Mouse (Mus musculus) common myeloid progenitor, adult 5-6 weeks (primary cell): ENCODE data around the gene Nf2. TPM values are rescaled to one million over a fixed set of nuclear protein-coding genes. Genes with fewer than 3 reads are reported as not detected.

Experiments
- ATAC-seq: replicated peaks from 2 replicates; pipeline ENCODE4 v1.8.0; 2016; ENCODE audit warnings: low read depth, mild to moderate bottlenecking, moderate TSS enrichment, inconsistent platforms; ENCODE audit not compliant: poor library complexity, severe bottlenecking
- total RNA-seq: library from RNA; stranded (forward); fragments of 200-1000, 187-1606 nt; gene quantifications from 2 replicates; pipeline ENCODE4 v1.2.3, GENCODE M21; 2017

Nf2 gene
- total RNA-seq, 1 experiment from 2014 or later = 72.8 TPM

DNA sequence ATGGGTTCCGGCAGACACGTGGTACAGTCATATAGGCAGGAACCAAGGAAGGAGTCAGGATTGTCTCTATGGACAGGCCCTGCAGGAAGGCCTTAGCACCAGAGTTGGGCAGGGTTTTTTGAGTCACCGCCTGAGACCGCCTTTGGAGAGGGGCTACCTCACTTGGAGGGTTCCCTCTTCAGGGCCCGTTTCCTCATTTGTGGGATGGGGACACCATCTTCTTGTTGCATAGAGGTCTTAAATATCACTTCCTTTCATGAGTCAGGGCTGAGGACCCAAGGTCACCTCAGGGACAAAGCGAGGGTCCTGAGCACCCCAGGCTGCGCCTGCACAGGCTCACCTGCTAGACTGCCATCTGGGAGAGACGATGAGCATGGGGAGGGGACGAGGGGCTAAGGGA, 92.9 kb downstream of the Nf2 start:
- ATAC-seq = 0 out of 2 replicates have a peak, but pooled peaks have one; percentile 22

DNA sequence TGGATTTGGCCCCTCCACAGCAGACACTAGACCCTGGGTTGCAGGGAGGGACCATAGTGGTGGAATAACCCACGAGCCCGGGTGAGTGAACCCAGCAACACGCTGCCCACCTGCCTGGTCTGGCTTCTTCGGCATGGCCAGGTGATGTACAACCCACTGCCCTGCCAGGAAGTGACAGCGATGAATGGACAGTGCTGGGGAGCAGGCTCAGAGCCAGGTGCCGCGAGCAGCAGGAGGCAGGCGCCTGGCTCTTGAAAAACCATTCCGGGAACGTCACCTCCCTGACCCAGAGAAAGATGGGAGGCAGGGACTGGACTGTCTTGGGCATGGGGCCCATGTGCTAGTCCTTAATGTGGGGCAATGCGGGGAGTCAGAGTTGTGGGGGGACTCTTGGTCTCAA, 94.5 kb downstream of the Nf2 start:
- ATAC-seq = no peak

DNA sequence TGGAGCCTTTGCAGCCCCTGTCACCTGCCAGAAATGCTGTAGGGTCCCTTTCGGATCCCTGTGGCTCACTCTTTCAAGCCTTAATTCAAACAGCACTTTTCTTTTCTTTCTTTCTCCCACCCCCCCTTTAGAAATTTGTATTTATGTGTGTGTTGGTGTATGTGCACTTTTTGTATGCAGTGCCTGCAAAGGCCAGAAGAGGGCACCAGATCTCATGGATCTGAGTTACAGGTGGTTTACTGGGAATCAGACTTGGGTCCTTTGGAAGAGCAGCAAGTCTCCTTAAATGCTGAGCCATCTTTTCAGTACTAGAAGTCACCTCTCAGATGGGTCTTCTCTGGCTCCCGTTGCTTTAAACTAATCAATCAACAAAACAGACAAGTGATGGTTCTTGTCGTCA, 95.3 kb downstream of the Nf2 start:
- no peak for ATAC-seq

DNA sequence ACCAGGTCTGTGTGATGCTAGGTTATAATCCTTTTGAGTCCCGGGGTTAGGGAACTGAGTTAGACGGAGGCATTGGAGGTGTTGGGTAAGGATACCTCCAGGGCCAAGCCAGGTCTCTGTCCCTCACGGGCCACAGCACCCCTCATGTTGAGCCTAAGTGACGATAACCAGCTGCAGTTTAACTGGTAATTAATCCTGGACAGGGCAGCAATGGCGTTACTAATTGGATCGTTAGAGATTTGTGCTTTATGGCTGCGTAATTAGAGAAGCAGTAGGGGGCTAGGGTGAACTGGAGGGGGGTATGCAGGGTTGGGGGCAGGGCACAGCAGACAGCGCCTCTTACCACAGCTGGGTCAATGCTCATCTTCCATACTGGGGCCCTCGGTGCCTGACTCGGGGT, 96.5 kb downstream of the Nf2 start:
- ATAC-seq = no peak

DNA sequence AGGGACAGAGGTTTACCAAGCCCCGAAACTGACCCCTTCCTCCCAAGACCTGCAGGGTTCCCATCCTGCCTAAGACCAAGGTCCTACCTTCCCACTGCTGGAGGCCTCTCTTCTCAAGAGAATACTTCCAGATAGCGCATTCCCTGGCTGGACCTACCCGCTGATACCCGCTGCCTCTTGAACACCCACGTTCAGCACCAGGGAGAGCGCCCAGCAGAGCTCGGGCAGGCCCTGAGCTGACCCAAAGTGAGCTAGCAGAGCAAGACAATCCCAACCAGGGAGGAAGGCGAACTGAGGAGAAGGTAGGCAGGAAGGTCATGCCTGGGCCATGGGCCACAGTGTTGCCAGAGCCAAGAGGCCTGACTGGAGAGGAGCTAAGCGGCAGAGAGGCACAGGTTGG, 99.1 kb downstream of the Nf2 start:
- peak; percentile 86 for ATAC-seq

DNA sequence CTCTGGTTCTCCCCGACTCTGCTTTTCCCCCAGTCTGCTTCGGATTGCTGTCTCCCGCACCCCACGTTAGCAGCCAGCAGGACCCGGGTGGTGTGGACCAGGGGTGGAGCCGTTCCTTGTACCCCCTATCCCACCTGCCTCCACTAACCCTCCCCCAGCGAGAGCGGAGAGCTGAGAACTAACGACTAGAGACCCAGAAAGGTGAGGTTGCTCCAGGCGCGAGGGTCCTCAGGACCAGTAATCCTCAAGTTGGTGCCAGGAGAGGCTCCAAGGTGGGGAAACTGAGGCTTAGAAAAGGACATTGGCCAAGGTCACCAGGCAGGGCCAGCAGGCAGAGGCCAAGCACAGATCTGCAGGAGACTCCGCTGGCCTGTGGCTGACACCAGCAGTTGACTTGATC, 102.1 kb downstream of the Nf2 start:
- no peak for ATAC-seq

DNA sequence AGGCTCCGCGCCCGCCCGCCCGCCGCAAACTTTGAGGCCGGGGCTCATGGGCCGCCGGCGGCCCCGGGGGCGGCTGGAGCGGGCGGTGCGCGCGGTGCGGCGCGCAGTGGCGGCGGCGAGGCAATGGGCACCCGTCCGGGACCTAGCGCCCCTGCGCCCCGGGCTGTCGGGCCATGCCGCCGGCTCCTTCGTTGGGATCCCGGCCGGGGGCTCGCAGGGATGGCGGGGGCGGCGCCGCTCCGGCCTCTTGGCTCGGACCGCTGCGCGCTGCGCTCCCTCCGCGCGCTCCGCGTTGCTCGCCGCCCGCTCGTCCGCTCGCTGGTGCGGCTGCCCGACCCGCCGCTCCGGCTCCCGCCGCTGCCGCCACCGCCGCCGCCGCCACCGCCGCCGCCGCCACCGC, 102.6 kb downstream of the Nf2 start, which contains the start of gene Cabp7:
Cabp7 (minus strand) TSS at position 46 of the 400 bp plus-strand sequence.
- no peak for ATAC-seq

DNA sequence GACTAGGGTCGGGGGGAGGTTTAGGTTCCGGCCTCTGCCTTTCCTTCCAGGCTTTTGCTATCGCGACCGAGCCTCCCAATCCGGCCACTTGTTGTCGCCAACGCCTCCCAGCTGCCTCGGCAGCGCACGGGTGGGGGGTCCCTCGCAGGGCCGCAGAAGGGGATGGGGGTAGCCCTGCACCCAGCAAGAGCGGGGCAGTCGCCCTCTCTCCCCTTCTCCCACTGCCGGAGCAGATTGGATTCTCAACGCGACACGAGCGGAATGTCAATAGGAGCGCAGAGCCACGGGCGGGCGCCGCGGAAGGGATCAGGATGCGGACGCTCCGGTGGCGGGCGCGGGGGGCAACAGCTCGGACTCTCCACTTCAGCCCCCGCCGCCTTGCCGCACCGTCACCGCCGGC, 103.4 kb downstream of the Nf2 start:
- no peak for ATAC-seq

DNA sequence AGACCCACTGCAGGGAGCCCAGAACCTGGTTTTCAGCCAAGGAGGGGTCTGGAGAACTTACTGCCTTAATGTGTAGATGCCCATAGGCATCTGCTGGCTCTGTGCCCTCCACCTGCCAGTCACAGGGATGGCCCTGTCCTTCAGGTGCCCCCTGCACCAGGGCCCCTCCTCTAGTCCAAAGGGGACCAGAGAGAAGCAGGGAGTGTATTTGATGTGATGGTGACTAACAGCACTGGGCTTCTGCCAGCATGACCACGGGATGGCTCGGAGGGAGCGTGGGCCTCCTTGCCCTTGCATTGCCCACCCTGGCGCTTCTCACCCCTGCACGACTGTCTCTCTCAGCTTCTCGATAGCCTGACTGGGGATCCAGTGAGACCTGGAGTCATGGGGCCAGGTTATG, 104.6 kb downstream of the Nf2 start:
- no peak for ATAC-seq

DNA sequence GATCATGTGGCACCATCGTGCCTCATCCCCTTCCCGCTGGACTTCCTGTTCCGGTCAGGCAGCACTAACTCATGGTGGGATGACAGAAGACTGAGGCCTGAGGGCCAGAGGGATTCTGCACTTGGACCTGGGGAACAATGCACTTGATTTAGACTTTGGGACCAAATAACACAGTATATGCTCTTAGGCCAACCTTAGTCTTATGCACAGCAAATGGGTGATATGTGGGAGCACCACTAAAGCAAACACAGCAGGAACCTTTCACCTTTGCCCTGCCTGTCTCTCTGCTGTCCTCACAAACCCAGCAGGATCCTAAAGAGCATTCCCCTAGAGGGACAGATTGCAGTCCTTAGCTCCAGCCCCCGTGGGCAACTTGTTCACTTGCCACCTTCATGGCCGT, 108.6 kb downstream of the Nf2 start:
- no peak for ATAC-seq

DNA sequence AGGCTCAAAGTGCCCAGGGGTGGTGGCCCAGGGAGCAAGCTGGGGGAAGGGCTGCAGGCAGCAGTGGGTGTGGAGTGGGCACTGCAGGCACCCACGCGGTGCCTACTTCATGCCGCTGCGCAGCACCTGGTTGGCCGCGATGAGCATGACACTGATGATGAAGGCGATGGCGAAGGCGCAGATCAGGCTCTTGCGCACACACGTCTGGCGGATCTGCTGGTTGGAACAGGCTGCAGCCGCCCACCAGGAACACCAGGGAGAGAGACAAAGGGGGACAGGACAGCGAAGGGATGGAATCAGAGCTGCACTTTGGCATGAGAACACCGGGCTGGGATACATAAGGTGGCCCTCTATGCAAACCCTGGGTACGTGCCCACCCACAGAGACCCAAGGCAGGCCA, 110.6 kb downstream of the Nf2 start:
- ATAC-seq = no peak

DNA sequence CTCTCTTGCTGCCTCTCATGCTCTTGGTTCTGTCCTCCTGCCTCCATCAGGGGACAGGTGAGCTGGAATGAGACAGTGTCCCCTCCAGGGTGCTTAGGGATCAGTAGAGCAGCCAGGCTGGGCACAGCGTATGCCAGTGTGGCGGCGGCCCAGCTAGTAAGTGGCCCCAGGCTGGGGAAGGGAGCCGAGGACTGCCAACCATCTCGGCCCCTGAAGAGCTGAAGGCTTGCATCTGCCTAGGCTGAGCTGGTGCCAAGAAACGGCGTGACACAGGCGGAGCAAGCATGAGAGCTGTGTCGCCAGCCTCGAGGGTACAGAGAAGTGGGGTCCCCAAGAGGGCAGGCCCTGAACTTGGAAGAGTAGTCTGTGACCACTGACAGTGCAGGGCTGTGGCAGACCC, 111.7 kb downstream of the Nf2 start:
- no peak for ATAC-seq

DNA sequence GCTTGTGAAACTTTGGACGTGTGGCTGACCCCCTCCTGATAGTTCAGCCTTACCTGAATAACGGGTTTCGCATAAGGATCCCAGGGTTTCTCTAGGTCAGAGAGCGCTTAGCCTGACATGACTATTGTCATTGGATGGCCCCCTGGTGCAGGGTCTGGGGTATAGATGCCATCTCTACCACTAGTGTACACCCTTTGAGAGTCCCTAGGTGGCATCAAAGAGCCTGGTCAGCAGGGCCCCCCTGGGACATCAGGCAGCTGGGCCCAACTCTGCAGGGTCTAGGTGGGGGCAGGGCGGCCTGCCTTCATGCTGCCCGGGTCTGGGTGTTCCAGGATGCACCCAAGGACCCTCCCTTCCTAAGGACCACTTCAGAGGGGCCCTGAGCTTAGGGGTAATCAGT, 113.0 kb downstream of the Nf2 start:
- ATAC-seq = peak; percentile 17; the same call in 1 of the 2 replicates

DNA sequence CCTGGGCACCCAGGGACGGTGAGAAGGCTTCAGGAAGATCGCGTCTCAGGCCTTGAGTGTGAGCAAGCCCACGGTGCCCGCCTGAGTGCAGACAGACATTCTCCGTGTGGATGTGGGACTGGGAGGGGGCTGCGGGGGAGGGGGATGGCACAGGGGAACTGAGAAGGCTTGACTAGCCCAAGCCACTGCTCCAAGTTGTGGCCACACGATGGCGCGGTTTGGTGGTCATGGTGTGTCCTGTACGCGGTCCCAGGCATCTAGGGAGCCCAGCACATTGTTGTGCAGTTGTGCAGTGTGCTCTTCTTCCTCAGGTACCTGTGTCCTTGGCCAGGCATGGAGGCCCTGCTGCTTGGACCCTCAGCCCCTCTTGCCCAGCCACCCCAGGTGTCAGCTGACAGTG, 115.2 kb downstream of the Nf2 start:
- ATAC-seq = no peak

DNA sequence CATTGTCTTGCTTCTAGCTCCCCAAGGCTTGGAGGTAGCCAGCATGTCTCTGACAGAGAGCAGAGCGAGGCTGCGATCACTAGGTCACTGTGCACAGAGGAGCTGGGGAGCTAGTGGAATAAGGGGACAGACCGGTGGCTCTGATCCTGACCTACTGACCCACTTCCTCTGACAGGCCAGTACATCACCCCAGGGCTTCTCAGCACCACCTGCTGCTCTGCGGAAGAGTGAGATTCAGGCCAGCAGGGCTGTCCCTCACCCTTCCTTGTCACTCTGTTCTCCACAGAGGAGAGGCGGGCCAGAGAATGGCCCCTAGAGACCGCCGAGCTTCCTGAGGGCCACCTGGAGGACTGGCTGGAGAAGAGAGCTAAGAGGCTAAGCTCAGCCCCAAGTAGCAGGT, 117.6 kb downstream of the Nf2 start:
- no peak for ATAC-seq

DNA sequence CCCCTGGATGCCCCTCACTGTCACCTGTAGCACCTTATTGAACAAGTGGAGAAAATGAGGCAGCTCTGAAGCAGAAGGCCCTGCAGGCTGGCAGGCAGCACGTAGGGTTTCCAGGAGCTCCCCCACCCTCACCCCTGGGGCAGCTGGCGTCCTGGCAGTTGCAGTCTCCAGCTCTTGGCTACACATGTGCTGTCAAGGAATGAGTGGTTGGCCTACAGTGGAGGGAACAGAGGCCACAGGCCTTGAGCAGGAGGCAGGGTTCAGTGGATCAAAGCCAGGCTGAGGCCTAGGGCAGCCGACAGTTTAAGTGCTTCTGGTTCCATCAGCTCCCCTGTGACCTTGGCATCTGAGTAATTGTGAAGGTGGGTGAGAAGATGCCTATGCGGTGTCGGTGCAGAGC, 118.4 kb downstream of the Nf2 start:
- ATAC-seq = no peak

DNA sequence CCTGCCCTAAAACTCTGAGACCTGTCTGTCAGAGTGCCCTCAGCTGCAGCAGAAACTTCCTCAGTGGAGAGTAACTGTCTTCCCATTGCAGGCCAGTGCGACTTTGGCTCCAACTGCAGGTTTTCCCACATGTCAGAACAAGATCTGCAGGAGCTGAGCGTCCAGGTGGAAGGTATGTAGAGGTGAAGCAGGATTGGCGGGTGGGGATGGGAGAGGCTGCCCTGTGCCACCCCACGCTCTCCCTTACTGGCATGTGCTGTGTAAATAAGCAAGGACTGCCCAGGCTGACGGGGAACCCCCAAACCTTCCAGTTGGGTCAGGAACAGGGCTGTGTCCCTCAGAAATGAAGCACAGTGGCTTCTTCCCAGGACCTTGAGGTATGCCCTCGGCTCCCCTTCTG, 119.2 kb downstream of the Nf2 start:
- ATAC-seq = peak; percentile 1; the same call in 1 of the 2 replicates

DNA sequence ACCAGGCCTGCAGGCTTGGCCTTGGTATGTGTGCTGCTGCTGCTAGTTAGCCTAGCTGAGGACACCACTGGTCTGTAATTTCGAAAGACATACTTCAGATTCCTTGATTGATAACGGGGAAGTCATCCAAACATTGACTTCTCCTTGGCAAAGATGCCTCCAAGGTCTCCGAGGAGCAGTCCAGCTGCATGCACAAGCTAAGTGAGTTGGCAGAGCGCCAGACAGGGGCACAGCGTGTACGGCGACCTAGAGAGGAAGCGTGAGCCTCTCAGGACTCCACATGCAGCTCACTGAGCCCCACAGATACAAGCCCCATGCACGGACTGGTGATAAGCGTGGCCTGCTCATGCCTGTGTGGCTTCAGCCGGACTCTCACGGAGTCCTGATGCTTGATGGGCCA, 119.7 kb downstream of the Nf2 start:
- ATAC-seq = peak; percentile 87

DNA sequence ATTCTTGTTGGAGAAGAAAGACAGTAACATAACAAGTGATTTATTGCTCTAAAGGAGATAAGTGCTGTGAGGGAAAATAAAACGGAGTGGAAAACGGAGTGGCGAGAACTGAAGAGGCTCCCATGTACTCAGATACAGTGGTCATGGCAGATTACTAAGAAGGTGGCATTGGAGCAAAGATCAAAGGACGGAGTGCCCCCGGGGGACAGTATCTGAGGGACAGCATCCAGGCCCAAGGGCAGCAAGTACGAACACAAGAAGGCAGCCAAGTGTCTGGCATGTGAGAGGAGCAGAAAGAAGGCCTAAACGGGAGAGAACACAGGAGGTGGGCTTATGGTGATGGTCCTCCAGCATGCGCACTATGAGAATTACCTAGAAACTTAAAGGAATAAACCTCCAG, 127.6 kb downstream of the Nf2 start:
- ATAC-seq = no peak

DNA sequence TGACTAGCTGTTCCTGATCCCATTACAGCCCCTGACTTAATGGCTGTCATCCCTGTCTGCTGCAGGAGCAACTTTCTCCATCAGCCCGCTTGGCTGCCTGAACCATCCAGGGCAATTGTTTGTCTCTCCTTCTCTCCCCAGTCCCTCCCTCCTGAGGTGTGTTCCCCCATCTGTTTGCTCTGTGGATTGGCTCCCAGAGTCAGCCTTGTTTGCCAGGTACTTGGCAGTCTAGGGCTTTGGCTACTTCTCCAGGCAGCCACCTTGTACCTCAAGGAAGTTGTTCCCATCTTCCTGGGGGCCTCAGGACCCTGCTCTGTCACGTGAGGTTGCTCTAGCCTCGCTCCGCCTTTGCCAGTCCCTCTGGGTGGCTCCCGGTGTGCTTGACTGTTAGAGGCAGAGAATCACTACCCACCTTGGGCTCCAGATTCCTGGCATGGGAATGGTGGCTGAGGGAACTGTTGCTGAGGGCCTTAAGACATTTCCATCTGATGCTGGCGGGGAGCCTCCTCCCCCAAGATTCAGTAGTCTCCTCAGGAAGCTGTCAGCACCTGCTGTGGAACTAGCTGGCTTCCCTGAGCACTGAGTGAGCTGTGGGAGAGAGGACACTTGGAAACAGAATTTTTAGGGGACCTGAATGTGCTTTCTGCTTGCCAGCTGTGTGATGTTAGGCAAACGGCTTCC, 128.3 kb downstream of the Nf2 start:
- ATAC-seq = no peak

DNA sequence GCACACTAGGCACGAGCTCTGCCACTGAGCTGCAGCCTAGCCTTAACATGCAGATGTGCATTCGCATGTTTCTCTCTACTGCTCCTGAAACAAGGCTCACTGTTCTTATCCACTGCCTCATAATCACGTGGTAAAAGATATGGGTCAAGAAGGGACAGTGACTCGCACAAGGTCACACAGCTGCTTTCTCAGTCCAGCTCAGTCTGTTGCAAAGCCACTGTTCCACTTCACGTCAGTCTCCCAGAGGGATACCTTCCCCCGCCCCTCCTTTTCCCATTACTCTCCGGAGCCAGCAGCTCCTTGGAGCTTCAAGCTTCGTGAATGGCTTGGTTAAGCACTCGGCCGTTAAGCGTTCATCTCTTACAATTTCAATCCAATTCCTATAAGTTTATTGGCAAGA, 128.9 kb downstream of the Nf2 start:
- no peak for ATAC-seq

DNA sequence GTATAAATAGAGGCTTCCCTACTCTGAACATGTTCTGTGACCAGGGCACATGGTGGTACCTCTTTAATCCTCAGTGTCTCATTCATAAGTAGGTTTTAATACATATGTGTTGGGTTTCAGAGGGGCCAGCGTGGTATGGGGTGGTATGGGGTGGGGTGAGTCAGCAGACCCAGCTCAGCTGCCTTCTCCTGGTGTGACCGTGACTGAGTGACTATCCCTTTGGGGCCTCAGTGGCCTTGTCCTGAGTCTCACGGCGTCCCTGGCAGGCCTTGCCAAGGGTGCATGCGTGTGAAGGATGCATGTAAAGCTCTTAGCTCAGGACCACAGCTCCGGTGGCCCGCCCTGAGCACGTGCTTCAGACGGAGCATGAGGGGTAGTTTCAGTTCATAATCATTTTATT, 129.4 kb downstream of the Nf2 start:
- no peak for ATAC-seq

DNA sequence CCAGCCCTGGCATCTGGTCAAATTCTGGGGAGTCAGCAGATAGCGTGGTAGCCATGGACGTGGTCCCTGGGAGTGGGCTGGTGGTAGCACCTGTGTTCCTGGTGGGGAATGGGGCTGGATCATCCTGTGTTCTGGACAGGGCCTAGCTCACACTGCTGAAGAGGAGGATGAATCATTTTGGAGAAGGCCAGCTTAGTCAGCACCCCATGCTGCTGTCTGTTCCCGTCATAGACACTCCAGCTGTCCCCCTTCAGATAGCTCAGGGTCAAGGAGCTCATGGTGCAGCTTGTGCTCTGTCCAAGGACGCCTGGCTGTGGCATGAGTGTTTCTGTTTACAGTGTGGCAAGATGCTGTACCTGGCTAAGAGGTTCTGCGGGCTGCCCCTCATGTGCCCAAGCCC, 130.8 kb downstream of the Nf2 start:
- no peak for ATAC-seq
